Mouse (Mus musculus) forebrain, embryonic 11.5 days (tissue): ENCODE results near the gene Crybb3. TPM values are rescaled to one million over a fixed set of nuclear protein-coding genes. Genes with fewer than 3 reads are reported as not detected.

ENCODE experiments used
- ATAC-seq: fragments of 200-750 bp; cut with Nextera tagmentation; replicated peaks from 2 replicates; pipeline ENCODE4 v1.8.0; 2017; ENCODE audit warnings: moderate TSS enrichment; ENCODE audit not compliant: low FRiP score
- DNase-seq: peaks from one replicate; pipeline ENCODE4 v3.0.0-alpha.2; 2017; ENCODE audit warnings: low spot score
- H3K27ac ChIP-seq: fragments of 300-500 bp; sonication (generic); 2 replicates; pipeline ENCODE4 v1.5.1; 2014; ENCODE audit warnings: low read depth, low read length
- H3K27me3 ChIP-seq: fragments of 300-500 bp; sonication (generic); 2 replicates; pipeline ENCODE4 v1.6.1; 2014; ENCODE audit warnings: mild to moderate bottlenecking, low read length, mixed read lengths; ENCODE audit not compliant: control insufficient read depth, insufficient read depth
- H3K36me3 ChIP-seq: fragments of 300-500 bp; sonication (generic); 2 replicates; pipeline ENCODE4 v1.6.1; 2014; ENCODE audit warnings: mild to moderate bottlenecking, low read length, moderate library complexity, mixed read lengths; ENCODE audit not compliant: control insufficient read depth, insufficient read depth
- H3K4me1 ChIP-seq: fragments of 300-500 bp; sonication (generic); replicated peaks from 2 replicates; pipeline ENCODE4 v1.6.1; 2014; ENCODE audit warnings: low read length, mixed read lengths; ENCODE audit not compliant: control insufficient read depth, insufficient read depth
- H3K4me2 ChIP-seq: fragments of 300-500 bp; sonication (generic); 2 replicates; pipeline ENCODE4 v1.6.1; 2014; ENCODE audit warnings: low read depth, mild to moderate bottlenecking, low read length, moderate library complexity, mixed read lengths; ENCODE audit not compliant: severe bottlenecking
- H3K4me3 ChIP-seq: fragments of 300-500 bp; sonication (generic); 2 replicates; pipeline ENCODE4 v1.5.1; 2014; ENCODE audit warnings: low read depth, low read length
- H3K9ac ChIP-seq: fragments of 300-500 bp; sonication (generic); 2 replicates; pipeline ENCODE4 v1.6.1; 2014; ENCODE audit warnings: low read length
- H3K9me3 ChIP-seq: fragments of 300-500 bp; sonication (generic); 2 replicates; pipeline ENCODE4 v1.6.1; 2016; ENCODE audit warnings: low read length, mixed read lengths; ENCODE audit not compliant: control insufficient read depth
- WGBS: fragments of 180-500 bp; shearing (Covaris S2); extraction: QIAGEN DNeasy Blood & Tissue Kit; methylation state at CpG from one replicate; pipeline ENCODE4 v1.1.7; 2014; 5-methylcytosine and 5-hydroxymethylcytosine counted together
- polyA plus RNA-seq: library from polyadenylated mRNA; unstranded; fragments of >200 nt; fragmentation: Nextera tagmentation; extraction: Ambion mirVana; gene quantifications from 2 replicates; pipeline ENCODE4 v1.2.1, GENCODE M21; 2014

The Crybb3 gene
- polyA plus RNA-seq, 1 experiment from 2014 or later, result 0.76 TPM

DNA sequence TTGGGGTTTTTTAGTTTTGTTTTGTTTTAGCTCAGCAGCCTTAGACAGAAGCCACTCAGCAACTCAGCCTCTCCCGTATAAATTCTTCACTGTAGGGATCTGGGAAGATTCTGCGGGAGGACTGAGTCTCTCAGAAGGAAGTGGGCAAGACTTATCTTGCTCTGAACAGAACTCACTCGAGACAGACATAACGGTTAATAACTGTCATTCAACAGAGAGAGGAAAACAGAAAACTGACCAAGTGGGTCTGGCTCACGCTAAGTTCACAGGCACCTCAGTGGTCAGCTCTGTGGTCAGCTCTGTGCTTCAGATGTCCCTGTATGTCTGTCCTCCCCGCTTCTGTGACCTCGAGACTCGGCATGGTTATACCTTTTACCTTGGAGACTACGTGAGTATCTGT is 37.9 kb upstream of the Crybb3 start:
- no peaks in the 10 kb centered on the region for H3K27me3 ChIP-seq
- no peak overlapping the region for H3K9ac ChIP-seq
- 89% methylated on average over 9 of the region's 9 CpGs for WGBS
- H3K27ac ChIP-seq, result no peak overlapping the region
- no peak overlapping the region for H3K4me2 ChIP-seq
- no peaks in the 10 kb centered on the region for H3K36me3 ChIP-seq
- H3K9me3 ChIP-seq, result no peaks in the 10 kb centered on the region
- ATAC-seq (no peak), DNase-seq (no peak)
- H3K4me3 ChIP-seq, result no peak overlapping the region
- H3K4me1 ChIP-seq, result 0 out of 2 replicates have a peak, but pooled peaks cover 5% of the 10 kb centered on the region

DNA sequence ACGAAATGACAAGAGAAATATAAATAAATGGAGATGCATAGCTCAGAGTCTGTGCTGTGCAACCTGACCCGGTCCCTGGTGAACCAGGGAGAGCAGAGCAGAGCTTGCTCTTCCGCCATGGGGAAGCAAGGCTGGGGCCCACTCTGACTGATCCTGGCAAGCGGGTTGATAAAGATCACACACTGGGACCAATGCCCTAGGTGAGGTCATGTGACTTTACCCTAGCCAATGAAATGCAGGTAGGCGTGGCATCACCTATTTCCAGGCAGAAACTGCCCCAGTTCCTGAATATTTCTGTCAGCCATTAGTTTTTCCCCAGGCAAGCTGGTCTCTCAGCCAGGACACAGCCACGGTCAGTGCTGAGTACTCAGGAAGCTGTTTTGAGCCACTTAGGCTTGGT is 37.3 kb upstream of the Crybb3 start:
- WGBS, result 54% methylated on average over 6 of the region's 6 CpGs
- H3K9me3 ChIP-seq, result no peaks in the 10 kb centered on the region
- DNase-seq (no peak), ATAC-seq (no peak)
- H3K4me1 ChIP-seq, result 0 out of 2 replicates have a peak, but pooled peaks cover 5% of the 10 kb centered on the region
- no peaks in the 10 kb centered on the region for H3K27me3 ChIP-seq
- no peak overlapping the region for H3K4me3 ChIP-seq
- no peaks in the 10 kb centered on the region for H3K36me3 ChIP-seq
- H3K4me2 ChIP-seq, result no peak overlapping the region
- H3K27ac ChIP-seq, result no peak overlapping the region
- H3K9ac ChIP-seq, result no peak overlapping the region

DNA sequence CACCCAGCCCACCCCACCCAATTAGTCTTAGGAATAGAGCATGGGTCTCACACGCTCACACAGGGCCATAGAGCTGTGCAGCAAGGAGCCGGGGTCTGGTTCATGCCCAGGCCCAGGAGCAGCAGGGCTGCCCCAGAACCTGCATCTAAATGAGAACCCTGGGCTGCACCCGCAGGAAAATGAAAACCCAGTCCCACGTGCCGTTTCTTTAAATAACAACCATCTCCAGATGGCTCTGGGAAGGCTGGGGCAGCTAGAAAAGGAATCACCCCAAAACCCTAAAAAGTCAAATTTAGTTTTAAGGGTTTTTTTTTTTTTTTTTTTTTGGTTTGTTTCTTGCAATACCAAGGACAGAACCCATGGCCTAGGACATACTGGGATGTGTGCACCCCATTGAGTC is 36.0 kb upstream of the Crybb3 start:
- no peak for ATAC-seq
- no peak overlapping the region for H3K4me2 ChIP-seq
- 0 out of 2 replicates have a peak, but pooled peaks cover 9% of the 10 kb centered on the region for H3K4me1 ChIP-seq

DNA sequence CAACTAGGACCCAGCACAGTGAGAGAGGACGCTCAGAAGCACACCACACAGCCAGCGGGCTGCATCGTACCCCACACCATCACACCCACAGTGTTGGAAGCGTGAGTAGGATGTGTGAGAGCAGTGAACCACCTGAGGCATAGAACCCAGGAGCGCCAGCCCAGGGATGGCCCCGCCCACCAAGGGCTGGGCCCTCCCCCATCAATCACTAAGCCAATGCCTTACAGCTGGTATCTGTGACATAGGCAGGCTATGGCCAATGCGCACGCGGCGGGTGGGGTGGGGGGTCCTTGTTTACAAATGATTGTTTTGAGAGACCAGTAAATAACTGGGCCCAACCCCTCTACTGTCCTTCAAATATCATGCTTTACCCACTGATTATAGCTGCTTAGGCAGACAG is 34.5 kb upstream of the Crybb3 start:
- Histone ChIP-seq H3K27me3 (no peaks in the 10 kb centered on the region), H3K4me1 (peaks cover 8% of the 10 kb centered on the region; the same call in 1 of the 2 replicates), H3K36me3 (no peaks in the 10 kb centered on the region), H3K9ac (no peak overlapping the region), H3K4me3 (no peak overlapping the region), H3K9me3 (no peaks in the 10 kb centered on the region), H3K27ac (no peak overlapping the region), H3K4me2 (no peak overlapping the region)
- 65% methylated on average over 10 of the region's 10 CpGs for WGBS
- ATAC-seq (no peak), DNase-seq (no peak)

More for the DNA sequence above, 36.0 kb upstream of the Crybb3 start:
- Histone ChIP-seq H3K9ac (no peak overlapping the region), H3K27ac (no peak overlapping the region), H3K4me3 (no peak overlapping the region), H3K36me3 (no peaks in the 10 kb centered on the region), H3K27me3 (no peaks in the 10 kb centered on the region), H3K9me3 (no peaks in the 10 kb centered on the region)
- WGBS, result 94% methylated on average over 5 of the region's 5 CpGs
- DNase-seq, result no peak

DNA sequence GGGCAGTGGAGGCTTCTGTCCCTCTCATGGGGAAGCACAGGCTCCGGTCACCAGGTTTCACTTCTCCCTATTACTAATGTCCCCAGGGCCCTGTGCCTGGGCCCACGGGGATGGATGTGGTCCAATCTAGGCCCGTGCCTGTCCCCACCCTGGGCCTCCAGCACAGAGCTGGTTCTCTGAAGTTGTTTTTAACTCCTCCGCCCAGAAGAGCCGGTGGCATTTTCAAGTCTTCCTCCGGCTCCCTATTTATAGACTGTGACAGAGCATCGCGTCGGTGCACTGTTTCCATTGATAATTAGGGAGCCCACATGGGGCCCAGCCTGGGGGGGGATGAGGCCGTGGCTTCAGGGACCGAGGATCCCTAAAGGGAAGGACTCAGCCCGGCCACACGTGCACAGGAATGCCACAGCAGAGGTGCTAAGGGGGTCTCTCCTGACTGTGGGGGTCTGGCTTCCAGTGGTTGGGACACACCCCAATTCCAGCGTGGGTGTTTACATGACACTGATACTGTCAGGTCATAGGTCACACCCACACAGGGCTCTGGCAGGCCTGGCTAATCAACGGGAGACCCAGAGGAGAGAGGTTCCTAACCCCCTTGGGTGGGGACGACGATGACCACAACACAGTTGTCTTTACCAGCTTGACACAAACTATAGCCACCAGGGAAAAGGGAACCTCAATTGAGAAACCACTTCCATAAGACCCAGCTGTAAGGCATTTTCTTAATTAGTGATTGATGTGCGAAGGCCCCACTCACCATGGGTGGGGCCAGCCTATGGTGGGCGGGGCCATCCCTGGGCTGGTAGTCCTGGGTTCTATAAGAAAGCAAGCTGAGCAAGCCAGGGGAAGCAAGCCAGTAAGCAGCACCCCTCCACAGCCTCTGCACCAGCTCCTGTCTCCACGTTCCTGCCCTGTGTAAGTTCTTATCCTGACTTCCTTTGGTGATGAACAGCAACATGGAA is 33.2 kb upstream of the Crybb3 start:
- H3K4me2 ChIP-seq, result no peak overlapping the region
- H3K27me3 ChIP-seq, result no peaks in the 10 kb centered on the region
- no peak overlapping the region for H3K4me3 ChIP-seq
- peaks cover 9% of the 10 kb centered on the region; the same call in 1 of the 2 replicates for H3K4me1 ChIP-seq
- no peaks in the 10 kb centered on the region for H3K9me3 ChIP-seq
- ATAC-seq, result no peak
- DNase-seq, result no peak
- WGBS, result 56% methylated on average over 20 of the region's 20 CpGs
- no peak overlapping the region; the same call in 1 of the 2 replicates for H3K9ac ChIP-seq
- no peak overlapping the region for H3K27ac ChIP-seq
- H3K36me3 ChIP-seq, result no peaks in the 10 kb centered on the region

DNA sequence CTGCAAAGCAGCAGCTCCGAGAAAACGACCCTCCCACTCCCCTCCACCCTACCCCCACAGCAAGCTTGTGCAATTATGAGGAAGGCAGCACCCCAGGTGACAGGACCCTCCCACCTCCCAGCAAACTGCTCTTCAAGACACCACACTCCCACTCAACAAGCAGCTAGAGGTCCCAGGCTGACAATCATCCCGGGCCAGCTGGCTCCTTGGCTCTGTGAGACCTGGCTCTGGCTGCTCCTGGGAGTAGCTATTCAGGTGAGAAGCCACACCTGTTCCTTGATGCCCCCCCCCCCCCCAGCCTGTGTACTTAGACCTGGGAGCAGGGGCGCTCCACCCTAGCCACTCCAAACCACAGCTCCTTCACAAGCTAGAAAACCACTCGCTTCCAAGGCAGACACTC is 31.7 kb upstream of the Crybb3 start:
- no peak overlapping the region for H3K9ac ChIP-seq
- WGBS, result 52% methylated on average over 5 of the region's 5 CpGs
- H3K9me3 ChIP-seq, result no peaks in the 10 kb centered on the region
- H3K36me3 ChIP-seq, result no peaks in the 10 kb centered on the region
- no peak overlapping the region for H3K27ac ChIP-seq
- ATAC-seq (no peak), DNase-seq (no peak)
- H3K4me3 ChIP-seq, result no peak overlapping the region
- H3K4me1 ChIP-seq, result peaks cover 7% of the 10 kb centered on the region; the same call in 1 of the 2 replicates
- H3K27me3 ChIP-seq, result no peaks in the 10 kb centered on the region
- H3K4me2 ChIP-seq, result no peak overlapping the region

DNA sequence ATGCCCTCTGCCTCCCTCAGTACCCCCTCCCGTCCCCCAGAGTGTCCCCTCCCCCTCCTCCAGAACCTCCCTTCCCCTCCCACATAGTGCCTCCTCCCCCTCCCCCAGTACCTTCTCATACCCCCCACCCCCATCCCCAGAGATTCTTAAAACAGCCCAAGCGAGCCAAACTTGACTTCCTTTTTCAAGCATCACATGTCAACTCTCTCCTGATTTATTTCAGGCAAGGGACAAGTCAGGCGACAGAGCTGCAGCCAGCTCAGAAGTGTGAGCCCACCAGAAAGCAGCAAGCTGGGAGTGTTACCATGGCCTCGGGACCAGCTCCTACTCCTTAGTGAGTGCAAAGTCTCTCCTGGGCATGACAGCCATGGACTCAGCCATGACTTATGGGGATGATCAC is 30.0 kb upstream of the Crybb3 start:
- DNase-seq (no peak), ATAC-seq (no peak)
- WGBS, result 25% methylated on average over 4 of the region's 4 CpGs
- H3K9me3 ChIP-seq, result no peaks in the 10 kb centered on the region
- H3K27ac ChIP-seq, result no peak overlapping the region; the same call in 1 of the 2 replicates
- no peaks in the 10 kb centered on the region for H3K36me3 ChIP-seq
- H3K9ac ChIP-seq, result no peak overlapping the region
- H3K27me3 ChIP-seq, result no peaks in the 10 kb centered on the region
- H3K4me2 ChIP-seq, result no peak overlapping the region
- H3K4me1 ChIP-seq, result peaks cover 7% of the 10 kb centered on the region; the same call in 1 of the 2 replicates
- no peak overlapping the region for H3K4me3 ChIP-seq

DNA sequence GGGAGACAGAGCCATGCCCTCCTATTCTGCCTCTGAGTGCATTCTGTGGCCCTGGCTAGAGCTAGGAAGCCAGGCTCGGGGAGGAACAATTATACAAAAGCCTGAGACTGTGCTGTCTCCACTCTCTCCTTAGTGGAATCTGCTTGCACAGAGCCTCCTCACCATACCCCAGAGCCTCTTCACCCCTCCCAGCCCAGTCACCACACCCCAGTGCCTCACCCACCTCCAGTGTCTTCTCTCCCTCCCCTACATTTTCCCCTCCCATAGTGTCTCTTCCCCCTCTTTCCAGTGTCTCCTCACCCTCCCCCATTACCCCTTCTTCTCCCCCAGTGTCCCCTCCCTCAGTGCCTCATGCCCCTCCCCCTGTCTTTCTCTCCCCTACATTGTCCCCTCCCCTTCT is 29.5 kb upstream of the Crybb3 start:
- DNase-seq (no peak), ATAC-seq (0 out of 2 replicates have a peak, but pooled peaks have one; percentile 10)
- no peak overlapping the region for H3K9ac ChIP-seq
- peaks cover 7% of the 10 kb centered on the region; the same call in 1 of the 2 replicates for H3K4me1 ChIP-seq
- no peaks in the 10 kb centered on the region for H3K27me3 ChIP-seq
- no peak overlapping the region for H3K4me3 ChIP-seq
- 0% methylated on average over 1 of the region's 1 CpGs for WGBS
- peak overlapping the region; percentile 66 for H3K27ac ChIP-seq
- H3K36me3 ChIP-seq, result no peaks in the 10 kb centered on the region
- no peaks in the 10 kb centered on the region for H3K9me3 ChIP-seq
- no peak overlapping the region for H3K4me2 ChIP-seq
